Comparison of ENCODE assay signal across 11 mouse cellular contexts in genomic region chr2:165323928-165324327, GRCm38 (mm10). TPM values are rescaled to one million over a fixed set of nuclear protein-coding genes. Genes with fewer than 3 reads are reported as not detected.
DNase-seq lines count a peak whose midpoint lies in the region; ATAC-seq and TF ChIP-seq lines count a peak whose summit lies in the region.
"Had no signal": no experiment of that assay in that cellular context is flagged by ENCODE, and none has a peak within 500 bp of the region (broad histone marks: within the 10 kb centered on the region; RNA-seq: fewer than 3 reads in every experiment).

No protein-coding gene starts in this region.

- no peak for TF ChIP-seq POLR2A in cortical plate, adult 2 months (IDR thresholded peaks at IDR 0.05; ENCODE audit: extremely low read depth, insufficient read depth, low read length)

- DNase-seq in kidney, adult 11 months, result peak; percentile 48
- no peak for DNase-seq in kidney, adult 9 months
- DNase-seq in frontal cortex, postnatal 25 days (ENCODE audit: low spot score in 2 of 2), result no peak
- no peak for DNase-seq in adrenal gland, adult 2 months
- no peak for DNase-seq in gastrocnemius, adult 18-20 months (ENCODE audit: low spot score)
- DNase-seq: left cerebral cortex, postnatal 4 days had no signal

- WGBS in kidney, embryonic 16.5 days, result 26% methylated on average over 5 of the region's 5 CpGs
- 45% methylated on average over 5 of the region's 5 CpGs for WGBS in midbrain, embryonic 12.5 days

- H3K9ac ChIP-seq in kidney, embryonic 16.5 days (replicated peaks; ENCODE audit: low read length), result peak overlapping the region; percentile 49
- 0 out of 2 replicates have a peak overlapping the region, but pooled peaks have one; percentile 21 for H3K9ac ChIP-seq in midbrain, embryonic 12.5 days (replicated peaks)

- peak overlapping the region; percentile 94 for H3K4me2 ChIP-seq in kidney, embryonic 16.5 days (replicated peaks; ENCODE audit: low read depth, low read length)
- peak overlapping the region; percentile 82; the same call in 1 of the 2 replicates for H3K4me2 ChIP-seq in midbrain, embryonic 12.5 days (replicated peaks)

- peaks cover 30% of the 10 kb centered on the region for H3K4me1 ChIP-seq in cortical plate, adult 2 months (ENCODE audit: control insufficient read depth, insufficient read depth, low read length)
- peaks cover 74% of the 10 kb centered on the region for H3K4me1 ChIP-seq in kidney, embryonic 16.5 days (ENCODE audit: insufficient read depth, low read length)
- H3K4me1 ChIP-seq in midbrain, embryonic 12.5 days, result peaks cover 67% of the 10 kb centered on the region

- H3K9me3 ChIP-seq in kidney, embryonic 16.5 days (ENCODE audit: low read length), result no peaks in the 10 kb centered on the region
- no peaks in the 10 kb centered on the region for H3K9me3 ChIP-seq in midbrain, embryonic 12.5 days

- H3K4me3 ChIP-seq in cortical plate, adult 2 months (ENCODE audit: insufficient read depth, low read length), result peak overlapping the region; percentile 91; the same call in 1 of the 2 replicates
- H3K4me3 ChIP-seq in kidney, embryonic 16.5 days (ENCODE audit: low read length), result peak overlapping the region; percentile 3; the same call in 1 of the 2 replicates
- no peak overlapping the region for H3K4me3 ChIP-seq in midbrain, embryonic 12.5 days

- peak overlapping the region; percentile 68 for H3K27ac ChIP-seq in cortical plate, adult 2 months (ENCODE audit: insufficient read depth, low read length)
- peak overlapping the region; percentile 76 for H3K27ac ChIP-seq in kidney, embryonic 16.5 days (ENCODE audit: low read length)
- H3K27ac ChIP-seq in midbrain, embryonic 12.5 days (replicated peaks), result no peak overlapping the region

- no peaks in the 10 kb centered on the region for H3K27me3 ChIP-seq in kidney, embryonic 16.5 days (ENCODE audit: insufficient read depth, low read length)
- H3K27me3 ChIP-seq in midbrain, embryonic 12.5 days, result peaks cover 40% of the 10 kb centered on the region

- peak; percentile 5; the same call in 1 of the 2 replicates for ATAC-seq in kidney, embryonic 16.5 days (ENCODE audit: low FRiP score, low TSS enrichment)
- ATAC-seq in midbrain, embryonic 12.5 days (ENCODE audit: low FRiP score, low read depth), result no peak

- peaks cover 3% of the 10 kb centered on the region; the same call in 1 of the 2 replicates for H3K36me3 ChIP-seq in kidney, embryonic 16.5 days (ENCODE audit: insufficient read depth, low read length)
- H3K36me3 ChIP-seq in midbrain, embryonic 12.5 days, result no peaks in the 10 kb centered on the region

- TF ChIP-seq CTCF in cortical plate, adult 2 months (IDR thresholded peaks at IDR 0.05; ENCODE audit: extremely low read depth, insufficient read depth, low read length), result no peak

RNA-seq across cellular contexts. Expression of gene Elmo2, which starts 2.4 kb away (rescaled TPM):
- 139 and 153 TPM in 2 replicates for polyA plus RNA-seq in cortical plate, adult 2 months (2012; rRNA removed)
- 88.4 and 93.7 TPM in 2 replicates for polyA plus RNA-seq in kidney, embryonic 16.5 days (2015; fragmentation: Nextera tagmentation; extraction: Ambion mirVana)
- polyA plus RNA-seq in midbrain, embryonic 12.5 days (2016; fragmentation: Nextera tagmentation; extraction: Ambion mirVana), result 88.2 and 89.3 TPM in 2 replicates
- total RNA-seq in adrenal gland, adult 2 months (2021), result 10 to 100 TPM; 19.8 to 31.4 TPM
- polyA plus RNA-seq in adrenal gland, adult 2 months (2012; rRNA removed), result 52.0 and 58.8 TPM in 2 replicates
- total RNA-seq in gastrocnemius, adult 18-20 months (2021), result 10 to 100 TPM; 12.4 TPM

RNA-seq across cellular contexts. Expression of gene Slc35c2, which starts 36.3 kb away (rescaled TPM):
- 53.6 and 56.1 TPM in 2 replicates for polyA plus RNA-seq in cortical plate, adult 2 months (2012; rRNA removed)
- polyA plus RNA-seq in kidney, embryonic 16.5 days (2015; fragmentation: Nextera tagmentation; extraction: Ambion mirVana), result 62.4 and 62.8 TPM in 2 replicates
- polyA plus RNA-seq in midbrain, embryonic 12.5 days (2016; fragmentation: Nextera tagmentation; extraction: Ambion mirVana), result 61.6 and 67.1 TPM in 2 replicates
- total RNA-seq in adrenal gland, adult 2 months (2021), result 10 to 100 TPM; 51.0 to 56.6 TPM
- 87.4 and 87.6 TPM in 2 replicates for polyA plus RNA-seq in adrenal gland, adult 2 months (2012; rRNA removed)
- 10 to 100 TPM; 19.4 to 20.0 TPM for total RNA-seq in gastrocnemius, adult 18-20 months (2021)

RNA-seq across cellular contexts. Expression of gene Zfp663, which starts 44.6 kb away (rescaled TPM):
- polyA plus RNA-seq in cortical plate, adult 2 months (2012; rRNA removed), result 0.04 TPM in 1 of 2 replicates, not detected in the other
- 1.1 and 1.3 TPM in 2 replicates for polyA plus RNA-seq in kidney, embryonic 16.5 days (2015; fragmentation: Nextera tagmentation; extraction: Ambion mirVana)
- 7.6 and 9.2 TPM in 2 replicates for polyA plus RNA-seq in midbrain, embryonic 12.5 days (2016; fragmentation: Nextera tagmentation; extraction: Ambion mirVana)
- not detected for total RNA-seq in adrenal gland, adult 2 months (2021)
- polyA plus RNA-seq in adrenal gland, adult 2 months (2012; rRNA removed), result not detected in 2 replicates
- not detected for total RNA-seq in gastrocnemius, adult 18-20 months (2021)
- total RNA-seq: ES-E14 had no signal
- polyA plus RNA-seq: gonadal fat pad, adult 2 months had no signal
